Mouse (Mus musculus) testis, adult 2 months (tissue): ENCODE data around the gene Cbs.

Source experiments
- CTCF ChIP-seq: fragments of 200-500 bp; IDR thresholded peaks from 2 replicates; pipeline ENCODE4 v1.5.1; 2012; ENCODE audit warnings: low read depth, mild to moderate bottlenecking, inconsistent platforms, low read length, moderate library complexity; ENCODE audit not compliant: control insufficient read depth, insufficient read depth, insufficient replicate concordance
- POLR2A ChIP-seq: fragments of 200-500 bp; IDR thresholded peaks from 2 replicates; pipeline ENCODE4 v1.6.1; 2012; ENCODE audit warnings: low read depth, mild to moderate bottlenecking, inconsistent platforms, low read length, moderate library complexity; ENCODE audit not compliant: control insufficient read depth

- TF ChIP-seq CTCF: peak; percentile 33; the same call in 1 of the 2 replicates
- no peak for TF ChIP-seq POLR2A
Observed at GRCm38 (mm10) chr17:31606424-31606823, 30.6 kb downstream of the Cbs start.
